Mouse (Mus musculus) limb, embryonic 14.5 days (tissue): ENCODE measurements around the gene Akap8l. TPM values are rescaled to one million over a fixed set of nuclear protein-coding genes. Genes with fewer than 3 reads are reported as not detected.

Experiments
- ATAC-seq: fragments of 200-750 bp; cut with Nextera tagmentation; 2 replicates; pipeline ENCODE4 v1.8.0; 2017; ENCODE audit warnings: low read depth, moderate number of reproducible peaks, moderate TSS enrichment; ENCODE audit not compliant: low FRiP score
- DNase-seq: peaks from one replicate; pipeline ENCODE4 v3.0.0-alpha.2; 2015; ENCODE audit warnings: low spot score
- H3K27ac ChIP-seq: fragments of 300-500 bp; sonication (generic); replicated peaks from 2 replicates; pipeline ENCODE4 v1.5.1; 2014; ENCODE audit warnings: low read depth, mild to moderate bottlenecking, low read length, moderate library complexity, mixed read lengths
- H3K27me3 ChIP-seq: fragments of 300-500 bp; sonication (generic); 2 replicates; pipeline ENCODE4 v1.6.1; 2014; ENCODE audit warnings: low read length, mixed read lengths; ENCODE audit not compliant: control insufficient read depth, insufficient read depth
- H3K36me3 ChIP-seq: fragments of 300-500 bp; sonication (generic); 2 replicates; pipeline ENCODE4 v1.6.1; 2014; ENCODE audit warnings: mild to moderate bottlenecking, low read length, moderate library complexity, mixed read lengths; ENCODE audit not compliant: control insufficient read depth, insufficient read depth
- H3K4me1 ChIP-seq: fragments of 300-500 bp; sonication (generic); 2 replicates; pipeline ENCODE4 v1.6.1; 2014; ENCODE audit warnings: antibody characterized with exemption, low read length, mixed read lengths; ENCODE audit not compliant: control insufficient read depth, insufficient read depth
- H3K4me2 ChIP-seq: fragments of 300-500 bp; sonication (generic); replicated peaks from 2 replicates; pipeline ENCODE4 v1.6.1; 2014; ENCODE audit warnings: low read depth, mild to moderate bottlenecking, low read length, moderate library complexity; ENCODE audit not compliant: severe bottlenecking
- H3K4me3 ChIP-seq: fragments of 300-500 bp; sonication (generic); replicated peaks from 2 replicates; pipeline ENCODE4 v1.5.1; 2014; ENCODE audit warnings: low read length
- H3K9ac ChIP-seq: fragments of 300-500 bp; sonication (generic); 2 replicates; pipeline ENCODE4 v1.6.1; 2014; ENCODE audit warnings: mild to moderate bottlenecking, low read depth, low read length, moderate library complexity; ENCODE audit not compliant: severe bottlenecking
- H3K9me3 ChIP-seq: fragments of 300-500 bp; sonication (generic); 2 replicates; pipeline ENCODE4 v1.6.1; 2016; ENCODE audit warnings: low read length; ENCODE audit not compliant: control insufficient read depth
- POLR2A ChIP-seq: fragments of 200-500 bp; IDR thresholded peaks from 2 replicates; pipeline ENCODE4 v1.8.0; 2012; ENCODE audit warnings: inconsistent platforms, mild to moderate bottlenecking, moderate library complexity, borderline replicate concordance; ENCODE audit not compliant: insufficient read depth, insufficient read length; ENCODE audit errors: extremely low read depth
- WGBS: fragments of 180-500 bp; shearing (Covaris S2); extraction: QIAGEN DNeasy Blood & Tissue Kit; methylation state at CpG from one replicate; pipeline ENCODE4 v1.1.7; 2014; 5-methylcytosine and 5-hydroxymethylcytosine counted together
- polyA plus RNA-seq, 2 experiments: library from polyadenylated mRNA; depleted of rRNA in 1 of 2; stranded (reverse) in 1 of 2; unstranded in 1 of 2; fragments of >200 nt; fragmentation: Nextera tagmentation in 1 of 2; extraction: Ambion mirVana in 1 of 2; gene quantifications; 2 replicates each; pipeline versions ENCODE4 v1.2.1 to v1.2.3; 2012 to 2014

The Akap8l gene
- polyA plus RNA-seq, 2 experiments: 67.5 to 157 TPM

GRCm38 (mm10) chr17:32376475-32376874 is 26.1 kb upstream of the Akap8l start:
- no peak for ATAC-seq
- Histone ChIP-seq H3K4me1 (no peaks in the 10 kb centered on the region), H3K27me3 (no peaks in the 10 kb centered on the region), H3K36me3 (peaks cover 19% of the 10 kb centered on the region), H3K4me2 (no peak overlapping the region), H3K9ac (no peak overlapping the region), H3K9me3 (no peaks in the 10 kb centered on the region), H3K4me3 (no peak overlapping the region), H3K27ac (no peak overlapping the region)
- WGBS: 83% methylated on average over 15 of the region's 15 CpGs
- no peak for TF ChIP-seq POLR2A
- no peak for DNase-seq

GRCm38 (mm10) chr17:32368991-32369578 is 18.7 kb upstream of the Akap8l start:
- H3K27me3 ChIP-seq: no peaks in the 10 kb centered on the region
- no peak overlapping the region for H3K27ac ChIP-seq
- DNase-seq (no peak), ATAC-seq (no peak)
- no peaks in the 10 kb centered on the region for H3K36me3 ChIP-seq
- peak overlapping the region; percentile 25 for H3K4me3 ChIP-seq
- peak overlapping the region; percentile 40; the same call in 1 of the 2 replicates for H3K4me2 ChIP-seq
- no peak overlapping the region for H3K9ac ChIP-seq
- TF ChIP-seq POLR2A: no peak
- H3K4me1 ChIP-seq: peaks cover 8% of the 10 kb centered on the region; the same call in 1 of the 2 replicates
- 18% methylated on average over 10 of the region's 17 CpGs for WGBS
- H3K9me3 ChIP-seq: no peaks in the 10 kb centered on the region

- TF ChIP-seq POLR2A: no peak
- DNase-seq (no peak), ATAC-seq (no peak)
- Histone ChIP-seq H3K9me3 (no peaks in the 10 kb centered on the region), H3K36me3 (no peaks in the 10 kb centered on the region), H3K4me3 (no peak overlapping the region), H3K4me2 (no peak overlapping the region), H3K27ac (no peak overlapping the region), H3K9ac (no peak overlapping the region), H3K27me3 (no peaks in the 10 kb centered on the region), H3K4me1 (peaks cover 15% of the 10 kb centered on the region)
- WGBS: 85% methylated on average over 11 of the region's 11 CpGs
Observed at GRCm38 (mm10) chr17:32367706-32368105, 17.3 kb upstream of the Akap8l start.

GRCm38 (mm10) chr17:32365296-32365695 is 14.9 kb upstream of the Akap8l start:
- no peak for TF ChIP-seq POLR2A
- ATAC-seq (no peak), DNase-seq (no peak)
- H3K27me3 ChIP-seq: no peaks in the 10 kb centered on the region
- H3K4me1 ChIP-seq: peaks cover 17% of the 10 kb centered on the region
- no peak overlapping the region for H3K4me3 ChIP-seq
- 79% methylated on average over 1 of the region's 1 CpGs for WGBS
- no peak overlapping the region for H3K9ac ChIP-seq
- peaks cover 20% of the 10 kb centered on the region for H3K36me3 ChIP-seq
- H3K27ac ChIP-seq: no peak overlapping the region
- H3K4me2 ChIP-seq: 0 out of 2 replicates have a peak overlapping the region, but pooled peaks have one; percentile 1
- H3K9me3 ChIP-seq: no peaks in the 10 kb centered on the region

GRCm38 (mm10) chr17:32364850-32365249 is 14.4 kb upstream of the Akap8l start:
- no peak for DNase-seq
- H3K9me3 ChIP-seq: no peaks in the 10 kb centered on the region
- H3K4me2 ChIP-seq: peak overlapping the region; percentile 92
- H3K9ac ChIP-seq: peak overlapping the region; percentile 97; the same call in 1 of the 2 replicates
- H3K36me3 ChIP-seq: peaks cover 24% of the 10 kb centered on the region
- no peaks in the 10 kb centered on the region for H3K27me3 ChIP-seq
- TF ChIP-seq POLR2A: no peak
- ATAC-seq: no peak
- peak overlapping the region; percentile 93 for H3K4me3 ChIP-seq
- WGBS: 52% methylated on average over 5 of the region's 5 CpGs
- H3K27ac ChIP-seq: no peak overlapping the region; the same call in 1 of the 2 replicates
- peaks cover 17% of the 10 kb centered on the region for H3K4me1 ChIP-seq
